Mouse (Mus musculus): ENCODE measurements at regions not wholly inside any gene's neighbourhood (a gene's known extent, or its start where the extent isn't known, plus 50 kb on each side); places are given as distances from the start of the nearest gene placed in this dataset.

GRCm38 (mm10) chr4:71835737-71836136 lies 78.0 kb upstream of the Gm11232 start:
- DNase-seq (ENCODE audit: low spot score in 2 of 2), result no peak

GRCm38 (mm10) chr4:71811444-71811843 lies 53.7 kb upstream of the Gm11232 start:
- DNase-seq (ENCODE audit: low spot score in 2 of 2), result no peak

DNA sequence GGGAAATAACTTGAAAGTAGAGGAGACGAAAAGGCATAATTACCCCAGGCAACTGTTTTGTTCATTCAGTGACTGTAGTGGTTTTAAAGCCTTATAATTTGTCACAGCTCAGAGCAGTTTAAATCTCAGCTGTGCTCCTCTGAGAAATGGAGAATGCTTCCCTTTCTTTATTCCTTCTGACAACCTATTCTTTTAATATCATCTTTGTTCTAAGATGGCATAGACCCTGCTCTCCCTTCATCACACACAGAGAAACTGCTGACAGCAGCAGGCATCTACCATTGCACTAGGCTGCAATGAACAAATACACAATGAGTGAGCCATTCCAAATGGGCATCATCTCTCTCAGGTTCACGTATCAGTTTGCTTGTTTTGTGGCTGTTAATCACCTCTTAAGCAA lies 50.5 kb upstream of the Gm11232 start:
- no peak for DNase-seq (ENCODE audit: low spot score in 2 of 2)
